Mouse (Mus musculus) ovary, postnatal 36 days (tissue): Measurements from ENCODE around the gene Eef1akmt1.

Experiments used
- DNase-seq: peaks from one replicate; pipeline ENCODE4 v3.0.0; 2022; ENCODE audit warnings: low spot score, mixed read lengths

Gene Eef1akmt1

GRCm38 (mm10) chr14:57523762-57524161 lies 47.6 kb downstream of the Eef1akmt1 start:
- no peak for DNase-seq

DNA sequence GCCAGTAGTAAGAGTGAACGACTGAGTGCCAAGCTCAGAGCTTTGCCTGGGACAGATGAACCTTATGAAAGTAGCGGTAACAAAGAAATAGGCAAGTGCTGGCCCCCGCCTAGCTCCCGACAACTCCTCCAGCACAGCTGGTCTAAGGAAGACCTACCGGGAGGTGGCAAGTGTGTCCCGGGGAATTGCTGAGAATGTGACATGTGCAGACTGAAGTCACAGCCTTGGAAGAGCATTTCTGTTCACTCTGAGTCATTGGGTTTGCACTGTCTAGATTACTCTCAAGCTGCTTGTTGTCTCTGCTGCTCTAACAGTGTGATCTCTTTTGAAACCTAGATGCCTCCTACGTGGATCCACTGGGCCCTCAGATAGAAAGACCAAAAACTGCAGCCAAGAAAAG lies 54.4 kb downstream of the Eef1akmt1 start:
- DNase-seq, result no peak

DNA sequence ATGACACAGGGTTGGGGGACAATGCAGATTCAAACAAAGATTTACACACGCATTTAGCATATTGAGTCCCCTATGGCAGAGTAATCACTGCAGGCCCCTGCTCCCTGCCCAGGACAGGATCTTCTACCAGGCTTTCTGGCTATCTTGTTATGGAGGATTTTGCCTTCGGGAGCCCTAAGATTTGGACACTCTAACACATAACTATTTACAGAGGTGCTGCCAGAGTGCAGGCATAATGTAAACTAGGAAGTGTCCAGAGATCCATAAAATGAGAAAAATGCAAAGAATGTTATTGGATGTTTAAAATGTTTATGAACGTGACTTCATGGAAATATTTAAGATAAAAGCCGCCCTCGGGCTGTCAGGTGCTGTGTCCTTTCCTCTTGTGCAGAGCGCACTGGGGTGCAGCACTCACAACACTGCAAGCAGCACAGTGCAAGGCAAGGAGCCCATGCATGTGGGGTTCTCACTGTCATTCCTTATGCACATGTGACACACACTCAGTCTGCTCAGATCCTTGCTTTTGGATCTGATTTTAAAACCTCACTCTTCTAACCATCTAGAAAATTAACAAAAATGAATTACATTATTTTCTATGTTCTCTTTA lies 56.2 kb downstream of the Eef1akmt1 start:
- DNase-seq, result no peak

DNA sequence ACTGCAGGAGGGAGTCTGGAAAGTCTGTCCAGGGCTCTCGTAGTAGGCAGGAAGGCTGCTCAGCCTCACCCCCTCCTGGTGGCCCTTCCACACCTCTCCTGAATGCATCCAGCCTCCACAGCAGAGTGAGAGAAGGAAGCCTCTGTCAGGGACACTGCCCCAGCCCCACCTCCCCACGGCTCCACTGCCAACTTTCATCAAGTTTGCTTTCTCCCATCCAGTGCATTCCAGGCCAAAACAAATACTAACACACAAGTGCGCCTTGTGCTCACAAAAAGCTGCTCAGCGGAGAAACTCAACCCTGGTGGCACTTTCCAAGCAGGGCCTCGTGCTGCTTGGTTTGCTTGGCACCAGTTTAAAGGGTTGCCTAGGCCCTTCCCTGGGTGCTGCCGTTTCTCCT lies 61.9 kb downstream of the Eef1akmt1 start:
- no peak for DNase-seq

GRCm38 (mm10) chr14:57503729-57504128 lies 67.7 kb downstream of the Eef1akmt1 start:
- no peak for DNase-seq
